23 mouse cellular contexts compared by ENCODE assay signal in genomic region chr12:111889251-111889650, GRCm38 (mm10). TPM values are rescaled to one million over a fixed set of nuclear protein-coding genes. Genes with fewer than 3 reads are reported as not detected.
A peak's percentile ranks its signal among the peaks of the same experiment; 100 is the strongest.
DNase-seq lines count a peak whose midpoint lies in the region; ATAC-seq and TF ChIP-seq lines count a peak whose summit lies in the region.
"Had no signal": no experiment of that assay in that cellular context is flagged by ENCODE, and none has a peak within 500 bp of the region (broad histone marks: within the 10 kb centered on the region; RNA-seq: fewer than 3 reads in every experiment).

No protein-coding gene starts in this region.

- TF ChIP-seq POLR2A in bone marrow macrophage, adult 2 months (IDR thresholded peaks at IDR 0.05; ENCODE audit: borderline replicate concordance, low read depth, low read length), result no peak

- peak; percentile 54; the same call in 1 of the 2 replicates for ATAC-seq in megakaryocyte, adult 5-6 weeks (ENCODE audit: poor library complexity, severe bottlenecking)
- no peak for ATAC-seq in hindbrain, embryonic 12.5 days (ENCODE audit: low FRiP score)
- ATAC-seq in midbrain, embryonic 13.5 days, result no peak
- ATAC-seq: forebrain, postnatal 0 days; hindbrain, postnatal 0 days; intestine, postnatal 0 days had no signal

- H3K9ac ChIP-seq in hindbrain, embryonic 12.5 days, result no peak overlapping the region
- no peak overlapping the region for H3K9ac ChIP-seq in midbrain, embryonic 13.5 days (replicated peaks)
- H3K9ac ChIP-seq: forebrain, postnatal 0 days; heart, embryonic 15.5 days; kidney, embryonic 15.5 days; limb, embryonic 13.5 days; liver, embryonic 15.5 days had no signal

- DNase-seq in layer of hippocampus, adult 2 months (ENCODE audit: low spot score in 2 of 2), result no peak
- no peak for DNase-seq in layer of hippocampus, postnatal 10 days (ENCODE audit: low spot score in 2 of 2)
- peak; percentile 44 for DNase-seq in 416B (ENCODE audit: low read depth)
- no peak for DNase-seq in embryo, embryonic 11 days
- DNase-seq: adrenal gland, adult 2 months; cerebellum, adult 11 months; cerebellum, postnatal 25 days; forebrain, postnatal 0 days; heart, adult 18-20 months; heart, postnatal 4 days; right cerebral cortex, postnatal 4 days; thymus, adult 18-20 months had no signal

- no peak overlapping the region for H3K4me2 ChIP-seq in hindbrain, embryonic 12.5 days (replicated peaks)
- no peak overlapping the region for H3K4me2 ChIP-seq in midbrain, embryonic 13.5 days (replicated peaks)
- H3K4me2 ChIP-seq: heart, embryonic 15.5 days; kidney, embryonic 15.5 days; limb, embryonic 13.5 days; liver, embryonic 15.5 days had no signal

- TF ChIP-seq CTCF in layer of hippocampus, adult 2 months (conservative IDR thresholded peaks at IDR 0.05), result no peak
- no peak for TF ChIP-seq CTCF in bone marrow macrophage, adult 2 months (IDR thresholded peaks at IDR 0.05; ENCODE audit: low read depth, low read length)

- no peaks in the 10 kb centered on the region for H3K9me3 ChIP-seq in hindbrain, embryonic 12.5 days (replicated peaks)
- no peaks in the 10 kb centered on the region for H3K9me3 ChIP-seq in midbrain, embryonic 13.5 days
- H3K9me3 ChIP-seq: forebrain, embryonic 10.5 days; heart, embryonic 15.5 days; kidney, embryonic 15.5 days; limb, embryonic 13.5 days; liver, embryonic 15.5 days had no signal

- H3K4me1 ChIP-seq in bone marrow macrophage, adult 2 months (ENCODE audit: control insufficient read depth, insufficient read depth, low read length), result peaks cover 27% of the 10 kb centered on the region
- H3K4me1 ChIP-seq in hindbrain, embryonic 12.5 days, result 0 out of 2 replicates have a peak, but pooled peaks cover 2% of the 10 kb centered on the region
- H3K4me1 ChIP-seq in midbrain, embryonic 13.5 days (replicated peaks), result 0 out of 2 replicates have a peak, but pooled peaks cover 3% of the 10 kb centered on the region
- H3K4me1 ChIP-seq: forebrain, embryonic 10.5 days had no signal

- peak overlapping the region; percentile 36; the same call in 1 of the 2 replicates for H3K27ac ChIP-seq in layer of hippocampus, adult 2 months
- peak overlapping the region; percentile 43 for H3K27ac ChIP-seq in bone marrow macrophage, adult 2 months (ENCODE audit: insufficient read depth, low read depth, low read length)
- no peak overlapping the region for H3K27ac ChIP-seq in hindbrain, embryonic 12.5 days
- H3K27ac ChIP-seq in midbrain, embryonic 13.5 days, result no peak overlapping the region
- H3K27ac ChIP-seq: forebrain, embryonic 10.5 days; hindbrain, postnatal 0 days; kidney, embryonic 15.5 days; limb, embryonic 13.5 days; liver, embryonic 15.5 days had no signal

- 89% methylated on average over 3 of the region's 3 CpGs for WGBS in hindbrain, embryonic 12.5 days
- WGBS in midbrain, embryonic 13.5 days, result 90% methylated on average over 3 of the region's 3 CpGs

- H3K36me3 ChIP-seq in hindbrain, embryonic 12.5 days, result no peaks in the 10 kb centered on the region
- no peaks in the 10 kb centered on the region for H3K36me3 ChIP-seq in midbrain, embryonic 13.5 days
- H3K36me3 ChIP-seq: forebrain, embryonic 10.5 days; heart, embryonic 15.5 days; kidney, embryonic 15.5 days; limb, embryonic 13.5 days; liver, embryonic 15.5 days had no signal

- no peaks in the 10 kb centered on the region for H3K27me3 ChIP-seq in hindbrain, embryonic 12.5 days
- H3K27me3 ChIP-seq in midbrain, embryonic 13.5 days, result no peaks in the 10 kb centered on the region
- H3K27me3 ChIP-seq: heart, embryonic 15.5 days; kidney, embryonic 15.5 days; limb, embryonic 13.5 days; liver, embryonic 15.5 days had no signal

- H3K4me3 ChIP-seq in layer of hippocampus, adult 2 months, result no peak overlapping the region
- no peak overlapping the region for H3K4me3 ChIP-seq in bone marrow macrophage, adult 2 months (ENCODE audit: insufficient read depth, low read length)
- H3K4me3 ChIP-seq in hindbrain, embryonic 12.5 days, result no peak overlapping the region
- no peak overlapping the region for H3K4me3 ChIP-seq in midbrain, embryonic 13.5 days (replicated peaks)
- H3K4me3 ChIP-seq: forebrain, embryonic 10.5 days; heart, embryonic 15.5 days; kidney, embryonic 15.5 days; limb, embryonic 13.5 days; liver, embryonic 15.5 days had no signal

RNA-seq across cellular contexts. Expression of gene Ppp1r13b, which starts 18.7 kb away (rescaled TPM):
- total RNA-seq in layer of hippocampus, adult 2 months (2021), result 100 to 1,000 TPM; 101 to 106 TPM
- total RNA-seq in layer of hippocampus, postnatal 10 days (2021), result 10 to 100 TPM; 66.3 to 69.1 TPM
- 10.5 and 12.6 TPM in 2 replicates for polyA plus RNA-seq in bone marrow macrophage, adult 2 months (2012; ENCODE audit: insufficient read depth, insufficient read length, missing spikeins)
- total RNA-seq in megakaryocyte, adult 5-6 weeks (2015), result 3.8 and 6.9 TPM in 2 replicates
- 2.8 and 3.3 TPM in 2 replicates for total RNA-seq in megakaryocyte, adult 5-6 weeks (2017)
- polyA plus RNA-seq in hindbrain, embryonic 12.5 days (2016; fragmentation: Nextera tagmentation; extraction: Ambion mirVana), result 18.5 and 21.4 TPM in 2 replicates
- polyA plus RNA-seq in midbrain, embryonic 13.5 days (2015; fragmentation: Nextera tagmentation; extraction: Ambion mirVana), result 17.8 and 19.7 TPM in 2 replicates

Comparison
In these comparisons a context has a peak if more than half of its experiments do, and no peak if none do; other contexts are left out.
1. H3K27ac ChIP-seq: peak in layer of hippocampus, adult 2 months (single experiment) and bone marrow macrophage, adult 2 months (single experiment); none in hindbrain, embryonic 12.5 days (single experiment) and midbrain, embryonic 13.5 days (single experiment).
2. RNA of gene Ppp1r13b, which starts 18.7 kb away (total RNA-seq): 101 to 106 TPM in layer of hippocampus, adult 2 months and 66.3 to 69.1 TPM in layer of hippocampus, postnatal 10 days; 2.8 to 6.9 TPM in megakaryocyte, adult 5-6 weeks; every median in the first group is over 4 times any median in the second.